Mouse (Mus musculus) layer of hippocampus, adult 2 months (tissue): ENCODE measurements around the gene Ptprg. TPM values are rescaled to one million over a fixed set of nuclear protein-coding genes. Genes with fewer than 3 reads are reported as not detected.

Experiments used
- DNase-seq, 2 experiments: peaks; one replicate each; pipeline ENCODE4 v3.0.0; 2022; ENCODE audit warnings: low spot score in 2 of 2
- H3K27ac ChIP-seq: fragments of 200-600 bp; 2 replicates; pipeline ENCODE4 v1.8.1; 2022
- H3K4me3 ChIP-seq: fragments of 200-600 bp; 2 replicates; pipeline ENCODE4 v1.8.1; 2022; ENCODE audit warnings: mild to moderate bottlenecking
- CTCF ChIP-seq: fragments of 200-600 bp; conservative IDR thresholded peaks from 2 replicates; pipeline ENCODE4 v1.8.1; 2022; ENCODE audit warnings: antibody characterized with exemption, mild to moderate bottlenecking, moderate library complexity
- total RNA-seq, 2 experiments: library from RNA; stranded (reverse); gene quantifications; 2 replicates each; pipeline ENCODE4 v1.2.3; 2021

Ptprg gene
- total RNA-seq, 2 experiments from 2014 or later = 106 to 112 TPM

DNA sequence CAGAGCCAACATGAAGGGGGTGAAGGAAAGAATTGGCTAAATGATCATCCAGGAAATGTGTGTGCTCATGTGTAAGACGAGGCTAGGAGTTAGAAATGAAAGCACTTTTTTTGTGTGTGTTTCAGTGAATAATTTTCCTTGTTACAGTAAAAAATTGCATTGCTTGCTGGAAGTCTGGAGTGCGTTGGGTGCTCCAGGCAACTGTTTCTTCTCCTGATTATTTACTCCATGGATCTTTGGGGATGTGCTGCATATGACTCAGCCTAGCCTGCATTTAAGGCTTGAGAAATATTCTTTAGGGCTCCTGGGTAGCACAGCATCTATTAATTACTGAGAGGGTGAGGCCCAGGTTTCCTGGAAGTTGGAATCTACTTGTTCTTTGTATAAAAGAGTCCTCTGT, 435.6 kb downstream of the Ptprg start:
- no peak for TF ChIP-seq CTCF
- H3K27ac ChIP-seq = no peak overlapping the region
- DNase-seq = no peak
- no peak overlapping the region for H3K4me3 ChIP-seq

DNA sequence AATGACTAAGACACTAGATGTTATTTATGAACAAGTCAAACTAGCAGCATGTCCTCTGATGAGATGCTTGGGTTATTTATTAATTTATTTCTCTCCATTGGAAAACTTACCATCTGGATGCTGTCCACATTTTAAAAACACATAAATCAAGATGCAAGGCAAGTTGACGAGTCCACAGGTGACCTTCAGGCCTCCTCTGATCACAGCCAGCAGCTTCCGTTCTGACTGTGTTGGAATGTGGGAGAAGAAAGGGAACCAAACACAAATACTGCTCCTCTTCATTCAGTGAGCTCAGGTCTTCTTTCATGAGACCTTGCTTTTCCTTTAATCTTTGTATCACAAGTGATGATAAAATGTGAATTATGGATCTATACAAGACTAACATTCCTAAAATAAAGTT, 437.8 kb downstream of the Ptprg start:
- no peak for TF ChIP-seq CTCF
- no peak for DNase-seq
- Histone ChIP-seq H3K27ac (no peak overlapping the region), H3K4me3 (no peak overlapping the region)

DNA sequence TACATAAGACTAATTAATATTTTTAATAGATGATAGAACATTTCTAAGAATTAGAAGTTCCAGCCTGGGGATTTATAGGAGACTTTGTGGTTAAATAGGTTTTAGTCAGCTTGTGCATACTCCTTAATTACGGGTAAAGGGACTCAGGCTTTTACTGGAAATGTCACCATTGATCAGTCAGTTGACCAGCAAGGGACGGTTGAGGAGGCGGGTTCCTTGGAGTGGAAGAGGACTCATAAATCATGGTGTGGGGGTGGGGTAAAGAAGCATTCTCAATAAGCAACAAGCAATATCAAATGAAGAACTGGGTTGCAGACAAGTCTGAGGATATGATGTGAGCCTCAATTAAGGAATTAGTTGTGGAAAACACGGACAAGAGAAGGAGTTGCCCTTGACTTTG, 438.8 kb downstream of the Ptprg start:
- Histone ChIP-seq H3K27ac (no peak overlapping the region), H3K4me3 (no peak overlapping the region)
- no peak for TF ChIP-seq CTCF
- DNase-seq = no peak

DNA sequence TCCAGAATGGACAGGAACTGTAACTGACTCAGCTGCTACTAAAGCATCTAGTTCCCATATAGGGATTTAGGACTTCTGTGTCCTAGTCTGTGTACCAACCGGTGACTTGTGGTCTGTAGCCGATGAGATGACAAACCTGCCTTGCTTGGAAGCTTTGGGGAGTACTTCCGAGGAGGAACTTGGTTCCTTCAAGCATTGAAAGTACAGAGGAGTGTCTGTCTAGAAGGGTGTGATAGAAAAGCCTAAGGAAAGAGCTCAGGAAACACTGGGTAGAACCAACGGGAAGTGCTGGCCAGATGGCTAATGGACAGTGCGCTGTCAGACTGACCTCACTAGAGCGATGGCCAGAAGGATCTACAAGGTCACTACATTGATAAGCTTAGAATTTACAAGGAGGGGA, 439.2 kb downstream of the Ptprg start:
- no peak overlapping the region for H3K27ac ChIP-seq
- DNase-seq = no peak
- no peak overlapping the region for H3K4me3 ChIP-seq
- TF ChIP-seq CTCF = no peak

DNA sequence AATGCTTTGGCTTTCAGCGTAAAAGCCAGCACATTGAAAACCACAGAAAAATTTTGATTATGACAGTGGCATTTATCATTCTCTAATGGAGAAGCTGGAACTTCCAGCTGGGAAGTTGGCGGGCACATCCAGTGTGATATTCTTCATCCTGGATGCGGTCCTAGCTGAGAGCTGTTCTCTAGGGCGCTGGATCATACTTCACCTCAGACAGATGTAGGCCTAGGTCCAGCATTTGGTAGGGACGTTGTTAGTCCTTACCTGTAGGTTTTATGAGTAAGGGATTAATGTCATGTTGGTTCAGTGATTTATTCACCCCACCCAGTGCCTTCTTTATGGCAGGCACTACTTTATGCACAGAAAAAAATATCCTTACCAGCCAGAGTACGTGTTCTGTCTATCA, 444.2 kb downstream of the Ptprg start:
- no peak overlapping the region for H3K4me3 ChIP-seq
- DNase-seq = no peak
- TF ChIP-seq CTCF = no peak
- no peak overlapping the region for H3K27ac ChIP-seq

DNA sequence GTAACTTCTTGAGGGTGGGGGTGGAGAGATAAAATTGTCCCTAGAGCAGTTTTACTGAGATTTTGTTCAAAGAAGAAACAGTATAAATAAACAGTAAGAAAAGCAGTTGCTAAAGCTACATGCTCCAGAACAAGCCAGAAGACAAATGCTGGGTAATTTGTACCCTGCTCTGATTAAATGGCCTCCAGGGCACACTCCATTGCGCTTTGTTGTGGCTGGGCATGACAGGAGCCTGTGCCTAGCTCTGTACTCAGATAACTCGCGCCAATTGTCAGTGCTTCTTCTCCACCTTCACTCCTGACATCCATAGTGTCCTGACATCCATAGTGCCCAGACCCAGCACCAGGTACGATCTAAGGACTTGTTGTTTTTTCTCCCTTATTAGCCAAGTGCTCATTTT, 445.1 kb downstream of the Ptprg start:
- no peak for DNase-seq
- no peak for TF ChIP-seq CTCF
- Histone ChIP-seq H3K27ac (no peak overlapping the region), H3K4me3 (no peak overlapping the region)

DNA sequence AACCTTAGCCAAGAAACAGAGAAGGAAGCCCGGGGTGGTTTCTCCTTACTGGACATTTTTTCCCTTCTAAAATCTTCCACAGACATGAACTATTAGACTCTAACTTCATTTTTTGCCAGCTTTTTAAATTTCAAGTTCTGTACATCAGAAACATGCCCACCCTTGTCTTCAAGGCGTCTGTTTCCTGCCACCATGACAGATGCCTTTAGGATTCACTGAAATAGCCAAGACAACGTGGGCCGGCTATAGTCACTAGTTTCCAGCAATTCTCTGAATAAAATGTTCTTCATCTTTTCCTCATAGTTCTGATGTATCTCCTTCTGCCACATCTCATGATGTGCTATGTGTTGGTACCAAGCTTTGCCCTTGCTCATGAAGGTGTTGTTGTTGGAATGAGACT, 450.7 kb downstream of the Ptprg start:
- Histone ChIP-seq H3K27ac (peak overlapping the region; percentile 43; the same call in 1 of the 2 replicates), H3K4me3 (no peak overlapping the region)
- DNase-seq = peak in 1 of 2 experiments; percentile 20
- TF ChIP-seq CTCF = no peak

DNA sequence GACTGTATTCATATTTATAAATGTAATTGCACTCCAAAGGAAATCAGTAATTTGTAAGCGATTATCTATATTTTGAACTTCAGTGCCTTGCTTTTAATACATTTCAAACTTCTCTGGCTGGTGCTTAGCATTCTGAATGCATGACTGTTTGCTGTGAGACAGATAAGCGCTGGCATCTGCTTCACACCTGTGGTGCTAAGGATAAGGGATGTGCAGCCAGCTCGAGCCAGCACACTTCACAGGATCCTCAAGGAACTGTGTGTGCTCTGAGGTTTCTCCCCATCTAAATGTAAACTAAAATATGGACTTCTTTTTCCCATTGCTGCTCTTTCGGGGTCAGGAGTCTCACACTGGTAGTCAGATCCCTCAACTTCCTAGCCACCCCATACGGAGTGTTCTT, 458.4 kb downstream of the Ptprg start:
- DNase-seq = no peak
- TF ChIP-seq CTCF = no peak
- no peak overlapping the region for H3K4me3 ChIP-seq
- H3K27ac ChIP-seq = no peak overlapping the region

DNA sequence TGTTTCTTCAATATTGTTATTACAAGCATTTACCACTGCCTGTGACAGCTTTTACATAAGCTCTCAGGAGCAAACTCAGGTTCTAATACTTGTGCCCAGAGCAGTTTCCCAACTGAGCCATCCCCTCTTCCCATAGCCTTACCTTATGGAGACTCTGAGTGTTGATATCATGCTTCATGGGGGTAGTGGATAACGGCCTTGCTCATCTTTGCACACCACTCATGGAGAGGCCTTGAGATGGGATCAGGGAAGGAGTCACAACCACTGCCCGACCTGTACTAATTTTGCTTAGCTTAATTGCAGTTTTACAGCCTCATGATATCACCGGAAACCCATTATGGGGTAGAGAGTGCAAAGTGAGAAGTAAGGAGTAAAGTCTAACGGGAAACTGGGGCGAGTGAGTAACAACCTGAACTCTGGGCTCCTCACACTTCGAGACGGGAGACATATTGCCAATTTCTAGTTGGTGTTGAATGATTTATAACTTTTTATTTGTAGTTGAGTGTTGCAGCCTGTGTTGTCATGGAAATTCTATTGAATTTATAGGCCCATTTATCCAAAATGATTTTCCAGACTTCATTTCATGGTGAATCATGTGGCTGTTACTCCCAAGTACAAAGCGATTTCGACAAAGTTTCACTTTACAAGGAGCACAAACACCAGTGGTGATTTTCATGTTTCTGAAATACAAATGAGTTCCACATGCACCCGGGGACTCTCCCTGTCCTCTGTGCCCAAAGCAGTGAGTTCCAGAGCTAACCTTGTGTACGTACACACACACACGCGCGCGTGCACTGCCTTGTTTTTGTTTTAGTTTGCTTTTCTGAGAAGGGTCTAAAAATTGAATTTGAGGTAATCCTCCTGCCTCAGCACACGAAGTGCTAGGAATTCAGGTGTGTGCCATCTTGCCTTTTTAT, 472.7 kb downstream of the Ptprg start:
- DNase-seq = no peak
- no peak overlapping the region for H3K4me3 ChIP-seq
- TF ChIP-seq CTCF = no peak
- H3K27ac ChIP-seq = no peak overlapping the region

DNA sequence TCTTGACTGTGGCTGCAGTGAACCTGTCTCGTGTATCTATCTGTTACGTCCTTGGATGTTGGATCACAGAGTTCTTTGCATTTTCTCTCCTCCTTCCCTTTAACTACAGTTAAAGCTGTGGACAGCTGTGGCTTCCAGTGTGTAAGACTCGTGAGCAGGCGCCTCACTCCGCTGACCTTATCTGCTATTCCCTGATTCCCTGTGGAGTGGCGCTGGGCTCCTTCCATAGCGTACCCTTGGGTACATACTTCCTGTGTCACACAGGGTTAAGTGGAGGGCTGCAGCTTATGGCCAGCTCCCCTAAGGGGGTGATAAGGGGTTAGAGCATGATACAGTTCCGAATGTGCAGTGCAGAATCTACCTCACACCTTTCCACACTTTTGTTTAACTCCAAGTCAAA, 473.9 kb downstream of the Ptprg start:
- no peak for TF ChIP-seq CTCF

DNA sequence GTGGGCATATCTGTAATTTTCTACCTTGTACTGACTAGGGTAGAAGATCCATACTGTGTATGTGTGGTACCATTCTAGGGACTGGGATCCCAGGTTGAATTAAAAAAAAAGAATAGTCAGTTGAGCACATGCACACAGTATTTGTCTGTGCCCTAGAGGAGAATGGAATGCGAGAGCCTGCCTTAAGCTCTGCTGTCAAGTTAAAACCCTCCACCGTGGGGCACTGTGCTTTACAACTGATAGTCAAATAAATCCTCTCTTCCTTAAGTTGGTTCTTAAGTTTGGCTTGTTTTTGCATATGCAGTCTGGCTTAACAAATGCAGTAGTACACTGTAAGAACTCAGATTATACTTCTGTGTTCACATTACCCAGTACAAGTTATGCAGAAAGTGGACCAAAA, 476.6 kb downstream of the Ptprg start:
- Histone ChIP-seq H3K4me3 (no peak overlapping the region), H3K27ac (no peak overlapping the region)
- no peak for DNase-seq
- peak; percentile 41; the same call in 1 of the 2 replicates for TF ChIP-seq CTCF

More for the DNA sequence above, 473.9 kb downstream of the Ptprg start:
- no peak for DNase-seq
- Histone ChIP-seq H3K4me3 (no peak overlapping the region), H3K27ac (no peak overlapping the region)

DNA sequence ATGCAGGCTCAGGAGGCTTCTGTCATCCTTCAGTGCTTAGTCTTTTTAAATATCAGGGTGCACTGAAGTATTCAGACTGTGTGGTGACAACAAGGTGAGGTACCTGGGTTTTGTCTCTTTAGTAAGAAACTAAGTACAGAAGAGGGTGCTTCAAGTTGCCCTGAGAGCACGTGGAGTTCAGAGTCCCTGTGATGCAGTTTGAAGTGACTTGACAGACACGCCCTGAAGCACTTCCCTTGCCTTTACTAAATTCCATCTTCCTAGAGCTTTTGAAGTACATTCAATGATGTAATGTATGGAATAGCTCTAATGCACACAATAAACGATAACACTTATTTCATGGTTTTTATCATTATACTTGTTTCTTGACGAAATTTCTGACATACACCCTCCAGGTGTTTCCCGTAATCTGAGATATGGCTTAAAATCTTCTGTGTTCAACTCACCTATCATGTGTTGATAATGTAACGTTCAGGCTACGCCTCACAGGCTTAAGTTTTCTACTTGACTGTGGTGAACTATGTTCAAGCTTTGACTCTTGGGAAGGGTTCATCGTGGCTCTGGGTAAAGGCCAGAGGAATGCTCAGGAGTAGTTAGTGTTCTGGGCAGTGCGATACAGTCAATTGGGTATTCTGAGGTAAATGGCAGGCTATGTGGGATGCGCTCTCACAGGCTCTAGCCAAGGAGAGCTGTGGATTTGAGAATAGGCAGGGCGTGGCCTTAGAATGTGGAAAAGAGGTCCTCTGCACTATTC, 483.4 kb downstream of the Ptprg start:
- DNase-seq = no peak
- no peak overlapping the region for H3K27ac ChIP-seq
- no peak overlapping the region for H3K4me3 ChIP-seq
- TF ChIP-seq CTCF = no peak

DNA sequence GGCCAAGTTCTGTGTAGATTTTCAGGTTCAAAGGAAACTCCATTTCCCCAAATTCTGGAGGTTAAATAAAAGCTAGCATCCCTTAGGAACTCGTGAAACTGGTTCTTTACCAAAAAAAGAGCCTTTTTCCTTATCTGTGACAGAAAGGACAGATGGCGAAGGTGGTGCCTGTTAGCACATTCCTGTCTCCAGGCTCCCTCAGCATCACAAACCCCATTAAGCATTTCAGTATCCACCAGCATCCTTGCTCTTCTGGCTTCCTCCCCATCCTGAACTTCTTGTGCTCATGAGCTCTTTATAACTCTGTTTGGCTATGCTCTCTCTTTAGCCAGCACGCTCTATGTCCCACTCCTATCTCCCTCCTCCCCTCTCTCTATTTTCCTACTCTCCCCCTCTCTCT, 486.4 kb downstream of the Ptprg start:
- no peak overlapping the region for H3K27ac ChIP-seq
- no peak for TF ChIP-seq CTCF
- no peak overlapping the region for H3K4me3 ChIP-seq
- no peak for DNase-seq

DNA sequence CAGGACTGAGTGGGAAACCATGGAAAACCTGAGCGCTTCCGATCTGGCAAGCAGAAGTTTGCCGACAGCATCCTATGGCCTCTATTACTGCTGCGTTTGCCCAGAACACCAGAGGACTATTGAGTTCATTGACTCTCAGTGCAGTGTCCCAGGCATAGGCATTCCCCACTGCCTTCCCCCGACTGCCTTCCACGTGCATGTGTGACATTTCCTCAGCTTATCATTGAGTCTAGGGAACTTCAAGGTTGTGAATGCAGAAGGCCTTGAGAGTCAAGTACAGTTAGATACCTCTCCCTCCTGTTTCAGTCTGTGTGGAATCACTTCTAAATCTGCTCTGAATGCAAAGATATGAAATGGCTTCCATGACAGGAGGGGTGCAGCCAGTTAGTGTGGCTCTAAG, 488.2 kb downstream of the Ptprg start:
- Histone ChIP-seq H3K4me3 (no peak overlapping the region), H3K27ac (no peak overlapping the region)
- no peak for DNase-seq
- no peak for TF ChIP-seq CTCF
